Mouse (Mus musculus) liver, embryonic 14.5 days (tissue): ENCODE data around the gene Cdc42ep4. TPM values are rescaled to one million over a fixed set of nuclear protein-coding genes. Genes with fewer than 3 reads are reported as not detected.
A peak's percentile ranks its signal among the peaks of the same experiment; 100 is the strongest.

Experiments
- ATAC-seq: fragments of 200-750 bp; cut with Nextera tagmentation; 2 replicates; pipeline ENCODE4 v1.8.0; 2017; ENCODE audit warnings: moderate number of reproducible peaks, mild to moderate bottlenecking, moderate library complexity; ENCODE audit not compliant: insufficient read depth
- DNase-seq, 3 experiments: peaks; one replicate each; pipeline ENCODE4 v3.0.0-alpha.2; 2012 to 2013; ENCODE audit warnings: low read depth in 3 of 3, low spot score in 3 of 3
- H3K27ac ChIP-seq: fragments of 300-500 bp; sonication (generic); 2 replicates; pipeline ENCODE4 v1.5.1; 2014; ENCODE audit warnings: moderate library complexity, mild to moderate bottlenecking, control low read depth, inconsistent platforms
- H3K27me3 ChIP-seq: fragments of 300-500 bp; sonication (generic); 2 replicates; pipeline ENCODE4 v1.6.1; 2014; ENCODE audit warnings: mild to moderate bottlenecking, low read length, moderate library complexity; ENCODE audit not compliant: control insufficient read depth, insufficient read depth
- H3K36me3 ChIP-seq: fragments of 300-500 bp; sonication (generic); replicated peaks from 2 replicates; pipeline ENCODE4 v1.6.1; 2014; ENCODE audit warnings: low read depth; ENCODE audit not compliant: control insufficient read depth, insufficient read depth
- H3K4me1 ChIP-seq, 2 experiments: fragments of 200-500 bp in 1 of 2; fragments of 300-500 bp in 1 of 2; sonication (generic) in 1 of 2; replicated peaks; 2 replicates each; pipeline ENCODE4 v1.6.1; 2012 to 2014; ENCODE audit warnings: antibody characterized with exemption in 1 of 2, inconsistent platforms in 1 of 2, low read length in 1 of 2; ENCODE audit not compliant: control insufficient read depth in 2 of 2, insufficient read depth in 2 of 2
- H3K4me2 ChIP-seq: fragments of 300-500 bp; sonication (generic); 2 replicates; pipeline ENCODE4 v1.6.1; 2014; ENCODE audit warnings: low read depth, mild to moderate bottlenecking, control low read depth, moderate library complexity
- H3K4me3 ChIP-seq, 2 experiments: fragments of 200-500 bp in 1 of 2; fragments of 300-500 bp in 1 of 2; sonication (generic) in 1 of 2; 2 replicates each; pipeline ENCODE4 v1.5.1; 2012 to 2014; ENCODE audit warnings: low read depth in 2 of 2, low read length in 2 of 2, mild to moderate bottlenecking in 2 of 2, control low read depth in 1 of 2, inconsistent platforms in 1 of 2, moderate library complexity in 1 of 2; ENCODE audit not compliant: insufficient read depth in 1 of 2
- H3K9ac ChIP-seq: fragments of 300-500 bp; sonication (generic); replicated peaks from 2 replicates; pipeline ENCODE4 v1.6.1; 2014; ENCODE audit warnings: mild to moderate bottlenecking, control low read depth, moderate library complexity
- H3K9me3 ChIP-seq: fragments of 300-500 bp; sonication (generic); 2 replicates; pipeline ENCODE4 v1.6.1; 2016; ENCODE audit warnings: low read length, mixed read lengths; ENCODE audit not compliant: control insufficient read depth
- CTCF ChIP-seq: IDR thresholded peaks from 2 replicates; pipeline ENCODE4 v1.5.1; 2016; ENCODE audit warnings: antibody characterized with exemption, low read depth, control low read depth
- EP300 ChIP-seq: IDR thresholded peaks from 2 replicates; pipeline ENCODE4 v1.6.1; 2016; ENCODE audit warnings: antibody characterized with exemption, low read depth
- WGBS: fragments of 180-500 bp; shearing (Covaris S2); extraction: QIAGEN DNeasy Blood & Tissue Kit; methylation state at CpG from one replicate; pipeline ENCODE4 v1.1.7; 2014; ENCODE audit not compliant: insufficient replicate concordance; 5-methylcytosine and 5-hydroxymethylcytosine counted together
- polyA plus RNA-seq, 2 experiments: library from polyadenylated mRNA; depleted of rRNA in 1 of 2; stranded (reverse) in 1 of 2; unstranded in 1 of 2; fragments of >200 nt; fragmentation: Nextera tagmentation in 1 of 2; extraction: Ambion mirVana in 1 of 2; gene quantifications; 2 replicates each; pipeline versions ENCODE4 v1.2.1 to v1.2.3; 2012 to 2014

Cdc42ep4 gene
- polyA plus RNA-seq, 2 experiments, result 9.0 to 10.0 TPM

DNA sequence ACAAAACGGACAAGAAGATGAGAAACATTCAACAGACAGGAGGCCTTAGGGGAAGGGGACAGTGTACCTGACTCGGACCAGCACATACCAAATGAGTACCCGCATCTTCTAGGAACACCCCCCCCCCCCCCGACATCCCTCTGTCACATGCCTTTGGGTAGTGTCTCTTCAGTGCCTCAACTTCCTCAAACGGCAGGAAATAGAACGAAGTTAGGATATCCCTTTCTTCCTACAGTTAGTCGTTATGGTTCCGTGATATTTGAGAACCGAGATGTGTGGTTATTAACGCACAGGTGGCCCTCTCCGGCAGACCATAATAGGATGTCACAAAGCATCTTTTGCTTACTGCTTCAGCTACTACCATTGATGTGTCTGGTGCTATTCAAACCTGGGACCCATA lies 35.3 kb upstream of the Cdc42ep4 start:
- H3K4me3 ChIP-seq, result no peak overlapping the region
- H3K27ac ChIP-seq, result no peak overlapping the region
- DNase-seq, result no peak
- no peak for ATAC-seq
- no peaks in the 10 kb centered on the region for H3K36me3 ChIP-seq
- H3K4me2 ChIP-seq, result no peak overlapping the region
- H3K4me1 ChIP-seq, result peaks cover 16 to 37% of the 10 kb centered on the region in 2 experiments
- no peaks in the 10 kb centered on the region for H3K27me3 ChIP-seq
- H3K9ac ChIP-seq, result no peak overlapping the region
- WGBS, result 21% methylated on average over 11 of the region's 11 CpGs
- no peak for TF ChIP-seq CTCF
- no peak for TF ChIP-seq EP300
- H3K9me3 ChIP-seq, result no peaks in the 10 kb centered on the region

DNA sequence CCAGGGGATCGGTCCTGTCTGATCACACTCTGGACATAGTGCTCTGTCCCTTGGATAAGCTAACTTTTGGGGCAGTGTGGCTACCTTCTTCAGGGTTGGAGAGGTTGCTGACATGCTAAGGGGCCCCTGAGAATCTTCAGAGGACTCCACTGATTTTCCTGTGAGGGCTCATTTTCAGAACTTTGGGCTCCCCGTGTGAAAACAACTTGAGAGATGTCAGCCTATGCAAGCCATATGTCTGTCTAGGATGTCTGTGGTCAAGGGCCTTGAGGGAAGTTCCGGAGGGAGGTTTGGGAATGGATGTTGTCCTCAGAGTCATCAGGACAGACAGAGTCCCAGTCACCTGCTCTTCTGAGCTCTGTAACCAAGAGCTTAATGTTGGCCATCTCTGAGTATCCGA lies 34.7 kb upstream of the Cdc42ep4 start:
- Histone ChIP-seq H3K4me2 (no peak overlapping the region), H3K27me3 (no peaks in the 10 kb centered on the region), H3K27ac (no peak overlapping the region), H3K4me3 (no peak overlapping the region), H3K4me1 (peaks cover 16 to 37% of the 10 kb centered on the region in 2 experiments), H3K9ac (no peak overlapping the region), H3K9me3 (no peaks in the 10 kb centered on the region), H3K36me3 (no peaks in the 10 kb centered on the region)
- TF ChIP-seq EP300, result no peak
- no peak for TF ChIP-seq CTCF
- 54% methylated on average over 4 of the region's 4 CpGs for WGBS
- ATAC-seq (no peak), DNase-seq (no peak)

DNA sequence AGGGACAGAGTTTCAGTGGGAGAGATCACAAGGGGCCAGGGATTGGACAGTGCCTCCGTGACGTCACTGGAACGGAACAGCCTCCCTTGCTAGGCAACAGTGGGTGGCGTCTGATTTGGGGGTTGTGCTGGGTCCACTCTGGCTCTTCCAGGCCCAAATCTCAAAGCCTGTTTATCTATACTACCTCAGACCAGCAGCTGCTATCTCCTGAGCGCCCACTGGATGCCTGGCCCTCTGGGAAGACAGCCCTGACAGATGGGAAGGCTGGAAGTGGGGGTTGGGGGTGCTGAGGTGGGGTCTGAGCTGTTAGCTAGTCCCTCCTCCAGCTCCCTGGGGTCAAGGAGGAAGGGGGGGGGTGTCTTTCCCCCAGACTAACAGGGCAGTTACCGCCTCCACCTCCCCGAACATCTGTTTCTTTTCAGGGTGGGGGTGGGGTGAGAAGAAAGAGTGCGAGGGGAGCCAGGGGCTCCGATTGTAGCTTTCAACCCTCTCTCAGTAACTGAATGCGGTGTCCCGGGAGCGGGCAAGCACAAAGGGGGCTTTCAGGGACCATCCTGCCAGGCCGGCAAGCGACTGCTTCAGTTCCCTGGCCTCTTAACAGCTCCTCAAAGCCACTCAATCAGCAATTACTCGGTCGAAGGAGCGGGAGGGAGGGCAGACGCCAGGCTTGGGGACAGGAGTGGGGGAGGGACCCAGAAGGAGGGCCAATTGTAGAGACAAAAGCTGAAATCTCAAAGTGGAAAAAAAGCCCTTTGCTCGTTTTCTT lies 33.9 kb upstream of the Cdc42ep4 start:
- H3K27me3 ChIP-seq, result no peaks in the 10 kb centered on the region
- WGBS, result 8% methylated on average over 19 of the region's 19 CpGs
- peak overlapping the region in 1 of 2 experiments; percentile 1; a peak in 1 of 4 replicates for H3K4me3 ChIP-seq
- no peaks in the 10 kb centered on the region for H3K36me3 ChIP-seq
- peaks cover 16 to 37% of the 10 kb centered on the region in 2 experiments for H3K4me1 ChIP-seq
- TF ChIP-seq EP300, result no peak
- no peak for TF ChIP-seq CTCF
- peak overlapping the region; percentile 27; the same call in 1 of the 2 replicates for H3K9ac ChIP-seq
- H3K9me3 ChIP-seq, result no peaks in the 10 kb centered on the region
- ATAC-seq, result peak; percentile 86
- H3K4me2 ChIP-seq, result peak overlapping the region; percentile 56
- peak; percentile 48 to 56 (median 50) for DNase-seq
- no peak overlapping the region for H3K27ac ChIP-seq

DNA sequence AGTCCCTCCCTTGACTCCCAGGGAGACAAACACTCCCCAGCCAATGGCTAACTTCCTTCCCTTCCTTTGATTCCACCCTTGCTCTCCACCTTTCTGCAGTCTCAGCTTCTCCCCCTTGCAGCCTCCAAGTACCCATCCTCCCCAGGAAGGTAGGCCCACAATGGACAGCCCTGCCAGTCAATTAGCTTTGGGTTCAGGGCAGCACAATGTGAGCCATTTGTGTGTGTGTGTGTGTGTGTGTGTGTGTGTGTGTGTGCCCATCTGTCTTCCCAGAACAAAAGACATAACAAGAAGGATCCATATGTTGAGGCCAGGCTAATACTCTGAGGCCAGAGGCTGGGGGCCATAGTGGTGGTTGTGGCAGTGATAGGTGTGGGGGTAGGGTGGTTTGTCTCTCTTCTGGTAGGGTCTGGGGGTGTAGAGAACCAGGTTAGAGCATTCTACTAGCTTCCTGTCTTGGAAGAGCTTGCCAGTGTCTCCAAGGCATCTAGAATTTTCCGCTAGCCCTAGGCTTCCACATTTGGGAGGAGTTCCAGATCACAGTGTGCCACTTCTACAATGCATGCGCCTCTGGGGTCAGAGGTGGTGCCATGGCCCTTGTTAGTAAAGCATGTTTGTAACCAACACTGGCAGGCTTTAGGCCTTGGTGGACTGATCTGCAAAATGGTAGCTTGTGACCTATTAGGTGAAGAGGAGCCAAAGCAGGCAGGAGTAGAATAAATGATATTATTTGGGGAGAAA lies 33.1 kb upstream of the Cdc42ep4 start:
- Histone ChIP-seq H3K27me3 (no peaks in the 10 kb centered on the region), H3K36me3 (no peaks in the 10 kb centered on the region), H3K4me3 (no peak overlapping the region), H3K9me3 (no peaks in the 10 kb centered on the region), H3K27ac (no peak overlapping the region), H3K9ac (no peak overlapping the region), H3K4me2 (no peak overlapping the region), H3K4me1 (peaks cover 16 to 38% of the 10 kb centered on the region in 2 experiments)
- WGBS, result 72% methylated on average over 2 of the region's 2 CpGs
- no peak for TF ChIP-seq CTCF
- TF ChIP-seq EP300, result no peak
- ATAC-seq (no peak; the same call in 1 of the 2 replicates), DNase-seq (no peak)

DNA sequence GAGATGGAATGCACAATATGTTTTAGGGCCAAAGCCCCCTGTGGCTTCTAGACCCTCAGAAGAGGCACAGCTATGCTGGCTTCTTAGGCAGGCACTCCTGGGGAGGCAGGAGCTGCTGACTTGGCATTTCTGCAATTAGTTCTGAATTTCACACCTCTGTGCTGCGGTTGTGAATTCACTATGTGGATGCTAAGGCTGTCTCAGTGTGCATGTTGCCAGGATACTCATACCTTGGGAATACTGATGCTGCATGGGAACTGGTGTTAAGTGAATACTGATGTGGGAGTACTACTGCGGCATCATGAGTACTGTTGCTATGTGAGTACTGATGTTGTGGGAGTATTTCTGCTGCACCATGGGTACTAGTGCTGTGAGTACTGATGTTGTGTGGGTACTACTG lies 30.8 kb upstream of the Cdc42ep4 start:
- DNase-seq, result no peak

More for the DNA sequence above, 30.8 kb upstream of the Cdc42ep4 start:
- H3K9ac ChIP-seq, result no peak overlapping the region
- no peaks in the 10 kb centered on the region for H3K27me3 ChIP-seq
- peaks cover 24 to 47% of the 10 kb centered on the region in 2 experiments for H3K4me1 ChIP-seq
- TF ChIP-seq EP300 (no peak), CTCF (no peak)
- 82% methylated on average over 2 of the region's 2 CpGs for WGBS
- no peak overlapping the region for H3K4me3 ChIP-seq
- no peak overlapping the region for H3K27ac ChIP-seq
- H3K36me3 ChIP-seq, result no peaks in the 10 kb centered on the region
- ATAC-seq, result no peak
- no peaks in the 10 kb centered on the region for H3K9me3 ChIP-seq
- H3K4me2 ChIP-seq, result no peak overlapping the region
